Mouse (Mus musculus) lung, postnatal 0 days (tissue): ENCODE measurements at regions not wholly inside any gene's neighbourhood (a gene's known extent, or its start where the extent isn't known, plus 50 kb on each side); places are given as distances from the start of the nearest gene placed in this dataset.

Source experiments
- CTCF ChIP-seq: IDR thresholded peaks from 2 replicates; pipeline ENCODE4 v1.5.1; 2016; ENCODE audit warnings: antibody characterized with exemption, mild to moderate bottlenecking
- EP300 ChIP-seq: IDR thresholded peaks from 2 replicates; pipeline ENCODE4 v1.6.1; 2016; ENCODE audit warnings: antibody characterized with exemption, mild to moderate bottlenecking, control low read depth

- no peak for TF ChIP-seq CTCF
- TF ChIP-seq EP300, result no peak
Measured at GRCm38 (mm10) chr13:43948606-43949005, 164.0 kb downstream of the Cd83 start.
